Mouse (Mus musculus) thymus, adult 2 months (tissue): Measurements from ENCODE around the gene Slc25a22.

Source experiments
- CTCF ChIP-seq: fragments of 200-500 bp; IDR thresholded peaks from 2 replicates; pipeline ENCODE4 v1.5.1; 2012; ENCODE audit warnings: mild to moderate bottlenecking, control low read depth, low read length, moderate library complexity, borderline replicate concordance; ENCODE audit not compliant: control insufficient read depth, poor library complexity, insufficient read depth; ENCODE audit errors: extremely low read depth
- POLR2A ChIP-seq: fragments of 200-500 bp; IDR thresholded peaks from 2 replicates; pipeline ENCODE4 v1.6.1; 2012; ENCODE audit warnings: mild to moderate bottlenecking, low read length, control low read depth, moderate library complexity; ENCODE audit not compliant: control insufficient read depth, poor library complexity, insufficient read depth; ENCODE audit errors: extremely low read depth

DNA sequence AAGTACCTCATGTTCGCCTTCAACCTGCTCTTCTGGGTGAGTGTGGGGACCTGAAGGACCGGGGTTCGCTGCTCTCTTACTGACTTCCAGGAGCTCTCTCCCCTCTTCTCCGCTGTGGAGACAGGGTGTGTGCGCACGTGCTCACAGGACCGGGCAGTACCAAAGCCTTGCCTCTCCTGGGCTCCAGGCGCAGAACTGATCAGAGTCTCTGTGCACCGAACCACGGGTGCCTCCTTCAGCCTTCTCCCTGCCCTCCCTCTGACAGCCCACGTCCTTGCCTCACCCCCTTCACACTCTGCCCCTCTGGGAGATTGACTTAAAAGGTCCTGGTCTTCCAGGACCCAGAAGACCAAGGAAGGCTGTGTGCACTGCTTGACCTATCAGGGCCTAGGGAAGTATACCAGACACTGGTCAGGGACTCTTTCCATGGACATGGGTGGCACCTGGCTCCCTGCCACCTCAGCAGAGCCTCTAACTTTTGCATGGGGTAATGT lies 44.9 kb upstream of the Slc25a22 start:
- TF ChIP-seq CTCF (no peak), POLR2A (no peak)
